Comparison of ENCODE assay signal across 9 mouse cellular contexts in the genomic region with DNA sequence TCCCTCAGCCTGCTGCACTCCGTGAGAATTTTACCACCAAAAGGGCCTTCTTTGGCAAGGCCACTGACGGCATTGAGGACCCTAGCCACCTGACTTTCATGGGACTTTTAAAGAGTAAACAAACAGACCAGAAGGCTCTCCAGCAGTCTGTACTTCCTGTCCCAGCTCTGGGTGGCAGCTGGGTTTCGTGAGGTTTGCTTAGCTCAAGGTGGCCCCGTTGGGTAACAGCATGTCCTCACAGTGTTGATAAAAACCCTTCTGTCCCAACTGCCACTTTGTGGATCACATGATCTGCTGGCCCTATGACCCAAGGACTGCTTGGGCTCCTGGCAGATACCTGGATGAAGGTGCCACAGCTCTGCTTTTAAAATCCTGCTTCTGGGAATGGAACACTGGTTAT. TPM values are rescaled to one million over a fixed set of nuclear protein-coding genes. Genes with fewer than 3 reads are reported as not detected.
DNase-seq lines count a peak whose midpoint lies in the region; ATAC-seq and TF ChIP-seq lines count a peak whose summit lies in the region.
"Had no signal": no experiment of that assay in that cellular context is flagged by ENCODE, and none has a peak within 500 bp of the region (broad histone marks: within the 10 kb centered on the region; RNA-seq: fewer than 3 reads in every experiment).

No protein-coding gene starts in this region.

- peak; percentile 93 for TF ChIP-seq EP300 in liver, postnatal 0 days (IDR thresholded peaks at IDR 0.05; ENCODE audit: low read depth)

- peak overlapping the region; percentile 62 for H3K9ac ChIP-seq in liver, postnatal 0 days (replicated peaks)
- H3K9ac ChIP-seq: neural tube, embryonic 12.5 days had no signal

- H3K27me3 ChIP-seq in liver, postnatal 0 days (ENCODE audit: insufficient read depth, low read length) = no peaks in the 10 kb centered on the region
- H3K27me3 ChIP-seq in forebrain, embryonic 10.5 days (ENCODE audit: poor library complexity, severe bottlenecking) = no peaks in the 10 kb centered on the region
- H3K27me3 ChIP-seq: neural tube, embryonic 12.5 days had no signal

- no peaks in the 10 kb centered on the region; the same call in 1 of the 2 replicates for H3K36me3 ChIP-seq in liver, postnatal 0 days (replicated peaks; ENCODE audit: insufficient read depth, low read length)
- H3K36me3 ChIP-seq in forebrain, embryonic 10.5 days (replicated peaks) = no peaks in the 10 kb centered on the region
- H3K36me3 ChIP-seq: neural tube, embryonic 12.5 days had no signal

- peak; percentile 66 for DNase-seq in CD4-positive, CD25-positive, alpha-beta regulatory T cell, adult 2 months (ENCODE audit: low read depth, low spot score)
- peak; percentile 77 for DNase-seq in liver, postnatal 0 days
- DNase-seq in spleen, postnatal 36 days (ENCODE audit: low spot score in 2 of 2) = peak; percentile 78
- DNase-seq in forebrain, embryonic 10.5 days (ENCODE audit: extremely low spot score, low spot score) = no peak
- DNase-seq in frontal cortex, postnatal 25 days (ENCODE audit: low spot score in 2 of 2) = no peak
- no peak for DNase-seq in urinary bladder, adult 2 months (ENCODE audit: low spot score)
- DNase-seq: cerebellum, postnatal 25 days had no signal

- H3K9me3 ChIP-seq in liver, postnatal 0 days (ENCODE audit: low read length) = no peaks in the 10 kb centered on the region
- no peaks in the 10 kb centered on the region for H3K9me3 ChIP-seq in forebrain, embryonic 10.5 days
- H3K9me3 ChIP-seq: neural tube, embryonic 12.5 days had no signal

- peaks cover 7% of the 10 kb centered on the region; the same call in 1 of the 2 replicates for H3K4me1 ChIP-seq in bone marrow, adult 2 months (ENCODE audit: control insufficient read depth, insufficient read depth, low read length)
- peaks cover 31% of the 10 kb centered on the region for H3K4me1 ChIP-seq in liver, postnatal 0 days (ENCODE audit: insufficient read depth)
- H3K4me1 ChIP-seq in forebrain, embryonic 10.5 days = no peaks in the 10 kb centered on the region
- H3K4me1 ChIP-seq: neural tube, embryonic 12.5 days had no signal

- H3K4me3 ChIP-seq in bone marrow, adult 2 months (replicated peaks; ENCODE audit: control insufficient read depth, low read depth, low read length) = no peak overlapping the region
- no peak overlapping the region for H3K4me3 ChIP-seq in liver, postnatal 0 days (ENCODE audit: low read depth, low read length)
- no peak overlapping the region for H3K4me3 ChIP-seq in forebrain, embryonic 10.5 days
- H3K4me3 ChIP-seq: neural tube, embryonic 12.5 days had no signal

- no peak for TF ChIP-seq POLR2A in bone marrow, adult 2 months (IDR thresholded peaks at IDR 0.05; ENCODE audit: borderline replicate concordance, control insufficient read depth, low read depth, low read length)

- H3K27ac ChIP-seq in bone marrow, adult 2 months (ENCODE audit: control insufficient read depth, insufficient read depth, low read depth, low read length, poor library complexity) = peak overlapping the region; percentile 95
- H3K27ac ChIP-seq in liver, postnatal 0 days (ENCODE audit: low read depth) = peak overlapping the region; percentile 98
- H3K27ac ChIP-seq in forebrain, embryonic 10.5 days = no peak overlapping the region
- H3K27ac ChIP-seq: neural tube, embryonic 12.5 days had no signal

- WGBS in bone marrow, adult 2 months = 9% methylated on average over 4 of the region's 4 CpGs
- WGBS in liver, postnatal 0 days (ENCODE audit: insufficient replicate concordance) = 14% methylated on average over 4 of the region's 4 CpGs
- WGBS in forebrain, embryonic 10.5 days = 88% methylated on average over 4 of the region's 4 CpGs

- H3K4me2 ChIP-seq in liver, postnatal 0 days (ENCODE audit: low read depth, low read length) = peak overlapping the region; percentile 30; the same call in 1 of the 2 replicates
- H3K4me2 ChIP-seq: neural tube, embryonic 12.5 days had no signal

- peak; percentile 84 for ATAC-seq in liver, postnatal 0 days

- TF ChIP-seq CTCF in bone marrow, adult 2 months (IDR thresholded peaks at IDR 0.05; ENCODE audit: control insufficient read depth, insufficient read depth, low read length) = no peak
- TF ChIP-seq CTCF in liver, postnatal 0 days (IDR thresholded peaks at IDR 0.05; ENCODE audit: low read depth) = no peak

RNA-seq across cellular contexts. Expression of gene Slc12a3, which starts 25.6 kb away (rescaled TPM):
- polyA plus RNA-seq in bone marrow, adult 2 months (2011; ENCODE audit: insufficient read depth, insufficient read length, low replicate concordance, missing spikeins) = 4.4 and 11.8 TPM in 2 replicates
- polyA plus RNA-seq in liver, postnatal 0 days (2015; fragmentation: Nextera tagmentation; extraction: Ambion mirVana) = 0.99 and 1.4 TPM in 2 replicates
- not detected in 2 replicates for polyA plus RNA-seq in forebrain, embryonic 10.5 days (2016; fragmentation: Nextera tagmentation; extraction: Ambion mirVana)
- 0.21 TPM in 2 replicates for polyA plus RNA-seq in urinary bladder, adult 2 months (2012; rRNA removed)

RNA-seq across cellular contexts. Expression of gene Herpud1, which starts 31.7 kb away (rescaled TPM):
- 69.2 and 70.5 TPM in 2 replicates for polyA plus RNA-seq in bone marrow, adult 2 months (2011; ENCODE audit: insufficient read depth, insufficient read length, low replicate concordance, missing spikeins)
- 250 and 269 TPM in 2 replicates for polyA plus RNA-seq in liver, postnatal 0 days (2015; fragmentation: Nextera tagmentation; extraction: Ambion mirVana)
- polyA plus RNA-seq in forebrain, embryonic 10.5 days (2016; fragmentation: Nextera tagmentation; extraction: Ambion mirVana) = 44.9 and 53.0 TPM in 2 replicates
- polyA plus RNA-seq in urinary bladder, adult 2 months (2012; rRNA removed) = 325 and 330 TPM in 2 replicates

Comparison
In these comparisons a context has a peak if more than half of its experiments do, and no peak if none do; other contexts are left out.
1. DNase-seq: peak in CD4-positive, CD25-positive, alpha-beta regulatory T cell, adult 2 months (single experiment), liver, postnatal 0 days (single experiment) and spleen, postnatal 36 days (2 of 2); none in forebrain, embryonic 10.5 days (single experiment), frontal cortex, postnatal 25 days (0 of 2) and urinary bladder, adult 2 months (single experiment).